Mouse (Mus musculus) adipocyte (in vitro differentiated cells): Measurements from ENCODE around the gene Mthfd2l.

Source experiments
- DNase-seq: peaks from one replicate; pipeline ENCODE4 v3.0.0-alpha.2; 2016; ENCODE audit warnings: low spot score

Gene Mthfd2l

DNA sequence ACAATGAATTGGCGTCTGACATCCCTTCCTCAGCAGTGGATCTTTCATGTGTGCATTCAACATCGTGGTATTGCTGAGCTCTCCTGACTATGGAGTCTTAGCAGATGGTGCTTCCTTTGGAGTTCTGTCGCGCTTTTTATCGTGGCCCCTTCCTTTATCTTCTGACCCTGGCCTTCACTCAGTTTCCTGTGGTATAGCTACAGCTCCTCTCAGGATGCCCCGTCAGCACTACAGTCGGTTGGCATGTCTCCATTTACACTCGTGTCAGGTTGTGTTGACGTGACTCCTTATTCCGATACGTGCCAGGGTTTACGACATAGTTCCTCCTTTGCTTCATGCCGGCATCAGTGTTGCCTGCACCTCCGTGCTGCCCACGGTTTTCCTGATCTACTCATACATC is 18.6 kb downstream of the Mthfd2l start:
- DNase-seq = no peak

- peak; percentile 56 for DNase-seq
Observed at GRCm38 (mm10) chr5:90951475-90951874, 20.6 kb downstream of the Mthfd2l start.

- DNase-seq = peak; percentile 61
Observed at GRCm38 (mm10) chr5:90952731-90953481, 22.0 kb downstream of the Mthfd2l start.

DNA sequence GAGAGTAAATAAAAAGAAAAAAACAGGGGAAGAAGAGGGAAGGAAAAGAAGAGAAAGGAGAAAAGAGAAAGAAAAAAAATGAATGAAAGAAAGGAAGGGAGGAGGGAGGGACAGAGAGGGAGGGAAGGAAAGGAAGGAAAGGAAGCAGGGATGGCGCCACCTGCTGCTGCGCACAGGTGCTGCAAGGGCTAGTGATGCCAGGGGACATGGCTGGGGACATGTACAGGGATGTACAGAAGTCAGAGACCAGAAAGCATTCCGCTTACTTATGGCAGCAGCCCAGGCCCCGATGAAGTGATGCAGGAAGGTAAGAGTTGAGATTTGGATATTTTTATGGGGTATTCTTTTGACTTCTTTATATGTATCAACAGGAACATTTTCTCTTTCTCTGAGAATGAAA is 33.4 kb downstream of the Mthfd2l start:
- peak; percentile 29 for DNase-seq

DNA sequence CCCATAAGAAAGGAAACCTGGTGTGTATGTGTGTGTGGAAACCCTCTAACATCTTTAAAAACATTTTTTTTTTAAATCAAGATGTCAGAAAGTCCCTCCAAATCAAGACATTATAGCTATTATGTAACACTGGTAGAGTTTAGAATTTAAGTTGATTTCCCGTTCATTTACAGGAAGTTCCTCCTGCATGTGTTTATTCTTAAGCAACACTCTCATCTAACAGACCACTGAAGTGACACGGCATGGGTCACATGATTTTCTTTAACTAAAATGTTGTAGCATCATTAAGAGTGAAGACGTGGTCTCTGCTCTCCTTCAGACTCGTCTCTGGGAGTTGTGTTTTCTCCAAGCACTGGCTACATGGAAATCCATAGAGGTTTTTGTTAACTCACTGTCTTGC is 33.8 kb downstream of the Mthfd2l start:
- DNase-seq = no peak

GRCm38 (mm10) chr5:90965386-90965785 is 34.5 kb downstream of the Mthfd2l start:
- no peak for DNase-seq

GRCm38 (mm10) chr5:90977244-90977643 is 46.3 kb downstream of the Mthfd2l start:
- DNase-seq = peak; percentile 91

- no peak for DNase-seq
Observed at GRCm38 (mm10) chr5:90980297-90980696, 49.4 kb downstream of the Mthfd2l start.

GRCm38 (mm10) chr5:90987605-90988004 is 56.7 kb downstream of the Mthfd2l start:
- DNase-seq = no peak

DNA sequence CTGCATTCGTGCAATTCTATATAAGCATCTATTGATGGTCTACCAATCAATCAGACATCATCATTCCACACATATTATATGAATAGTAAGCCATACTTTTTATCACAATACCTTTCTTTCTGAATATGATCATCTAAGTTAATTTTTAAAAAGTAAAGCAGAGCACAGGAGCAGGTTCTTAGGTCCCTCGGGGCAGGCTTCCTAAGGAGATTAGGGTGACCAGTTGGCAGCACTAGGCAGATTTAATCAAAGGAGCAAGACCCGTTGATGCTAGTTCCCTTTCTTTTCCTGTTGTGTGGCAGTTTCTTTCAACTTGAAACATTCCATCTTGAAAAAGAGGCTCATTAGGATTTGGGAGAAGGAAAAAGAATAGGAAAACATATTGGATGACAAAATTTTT is 57.2 kb downstream of the Mthfd2l start:
- DNase-seq = no peak

DNA sequence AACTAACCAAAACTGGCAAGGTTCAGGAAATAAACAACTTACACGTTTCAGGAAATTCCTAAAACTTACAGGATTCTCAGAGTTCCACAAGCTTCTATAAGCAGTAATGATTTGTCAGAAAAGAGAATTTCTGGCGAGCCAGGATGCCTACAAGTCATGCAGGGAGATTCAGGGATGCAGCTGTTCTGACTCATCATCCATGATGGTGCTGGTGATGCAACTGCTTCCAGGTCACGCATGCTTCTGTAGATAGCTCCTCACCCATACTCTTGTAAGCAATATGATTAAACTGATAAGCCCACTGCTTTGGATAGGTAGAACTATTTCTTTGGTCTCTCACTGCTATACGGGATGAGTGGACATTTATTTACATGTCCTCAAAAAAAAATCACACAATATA is 57.7 kb downstream of the Mthfd2l start:
- no peak for DNase-seq

DNA sequence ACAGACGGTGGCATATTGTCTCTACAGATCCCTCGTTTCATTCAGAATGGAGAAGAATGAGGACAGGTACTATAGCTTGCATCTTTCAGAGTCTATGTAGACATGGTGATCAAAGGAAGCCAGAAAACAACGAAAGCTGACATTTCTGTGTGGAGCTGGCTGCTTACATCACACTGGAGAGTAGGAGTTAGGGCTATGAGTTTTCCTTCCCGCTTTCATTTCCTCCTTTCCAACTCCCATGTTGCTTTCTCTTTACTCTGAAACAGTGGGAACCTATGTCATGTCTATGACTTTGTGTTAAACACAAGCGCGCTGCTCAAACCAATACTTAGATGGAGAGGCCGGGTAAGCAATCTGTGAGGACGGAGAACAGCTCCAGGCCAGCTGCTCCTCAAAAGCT is 69.0 kb downstream of the Mthfd2l start:
- no peak for DNase-seq

GRCm38 (mm10) chr5:91015216-91015615 is 84.3 kb downstream of the Mthfd2l start:
- no peak for DNase-seq

DNA sequence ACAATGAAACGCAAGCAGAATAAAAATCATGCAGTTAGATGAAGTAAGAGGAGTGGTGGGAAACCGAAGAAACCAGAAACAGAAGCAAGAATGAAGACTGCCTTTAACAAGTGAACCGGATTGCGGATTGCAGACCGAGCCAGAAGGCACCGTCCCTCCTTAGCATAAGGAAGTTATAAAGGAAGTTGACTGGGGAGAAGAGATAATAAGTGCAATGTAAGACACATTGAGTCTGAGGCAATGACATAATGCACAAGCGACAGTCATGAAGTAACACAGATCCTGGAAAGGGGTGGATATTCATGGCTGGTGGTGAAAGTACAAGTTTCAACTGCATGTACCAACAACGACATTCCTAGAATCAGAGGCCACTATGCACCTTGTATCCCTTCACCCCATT is 92.2 kb downstream of the Mthfd2l start:
- DNase-seq = no peak

DNA sequence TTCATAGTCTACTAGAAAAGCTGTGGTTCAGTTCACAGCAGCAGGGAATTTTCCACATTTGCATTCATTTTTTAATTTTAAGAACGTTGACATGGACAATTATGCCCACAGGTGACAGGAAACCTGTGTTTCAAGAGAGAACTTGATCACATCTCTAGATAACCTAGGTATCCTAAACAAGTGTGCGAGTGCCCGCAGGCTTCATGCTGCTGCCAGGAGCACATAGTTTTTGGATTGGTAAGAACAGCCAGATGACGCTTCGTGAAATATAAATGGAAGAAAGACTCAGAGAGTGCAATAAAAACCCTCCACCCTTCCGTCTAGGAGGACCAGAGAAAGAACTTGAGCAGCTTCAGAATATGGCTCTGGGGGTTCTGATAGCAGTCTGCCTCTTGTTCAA is 96.2 kb downstream of the Mthfd2l start, which contains the start of gene Epgn:
TSS of gene Epgn (plus strand) at position 301 of the 400 bp plus-strand sequence.
- no peak for DNase-seq

DNA sequence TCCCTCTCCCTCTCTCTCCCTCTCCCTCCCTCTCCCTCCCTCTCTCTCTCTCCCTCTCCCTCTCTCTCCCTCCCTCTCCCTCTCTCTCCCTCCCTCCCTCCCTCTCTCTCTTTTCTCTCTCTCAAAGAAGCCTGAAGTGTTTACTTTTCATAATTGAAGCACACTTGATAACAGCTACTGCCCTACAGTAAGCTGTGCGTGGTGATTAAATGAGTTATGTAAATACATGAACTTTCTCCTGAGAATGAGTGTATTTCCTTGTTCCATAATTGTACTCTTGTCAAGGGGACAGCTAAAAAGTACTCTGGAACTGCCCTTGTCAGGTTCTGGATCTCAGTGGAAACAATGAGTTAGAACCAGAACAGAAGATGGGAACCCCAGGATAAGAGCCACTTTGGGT is 96.9 kb downstream of the Mthfd2l start:
- no peak for DNase-seq

DNA sequence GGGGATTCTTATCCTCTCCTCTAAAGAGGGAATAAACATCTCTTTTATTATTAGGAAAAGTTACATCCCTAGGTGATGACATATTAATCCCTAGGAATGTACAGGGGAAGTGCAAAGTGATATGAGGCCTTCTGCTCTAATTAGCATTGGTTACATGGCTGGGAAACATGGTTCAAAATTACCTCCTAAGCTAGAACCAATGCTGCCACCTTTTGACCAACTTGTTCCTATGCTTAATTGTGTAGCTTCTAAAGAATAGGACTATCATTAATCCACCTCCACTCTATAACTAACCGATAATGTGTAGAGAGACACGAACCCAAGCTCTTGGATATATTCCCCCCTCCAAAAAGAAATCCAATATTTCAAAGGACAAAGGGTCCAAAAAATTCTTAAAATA is 99.7 kb downstream of the Mthfd2l start:
- DNase-seq = peak; percentile 55

- no peak for DNase-seq
Observed at GRCm38 (mm10) chr5:91035341-91035740, 104.4 kb downstream of the Mthfd2l start.

- DNase-seq = peak; percentile 98
Observed at GRCm38 (mm10) chr5:91036628-91037027, 105.7 kb downstream of the Mthfd2l start.

DNA sequence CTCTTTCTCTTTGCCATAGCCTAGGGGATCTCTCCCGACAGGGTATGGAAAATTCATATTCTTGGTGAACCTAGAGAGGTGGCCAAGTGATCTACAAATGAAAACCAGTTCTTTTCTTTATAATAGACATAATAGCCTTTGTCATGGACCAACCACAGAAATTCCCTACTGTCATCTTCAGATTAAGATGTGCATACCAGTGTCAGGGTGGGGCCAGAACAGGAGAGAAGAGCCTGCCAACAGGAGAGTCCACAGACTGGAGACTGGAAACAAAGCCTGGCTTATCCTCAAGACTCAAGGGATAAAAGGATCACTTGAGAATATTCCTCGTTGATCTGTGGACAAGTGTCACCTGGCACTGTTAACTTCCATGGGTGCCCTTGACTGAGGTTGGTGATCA is 106.8 kb downstream of the Mthfd2l start:
- no peak for DNase-seq

DNA sequence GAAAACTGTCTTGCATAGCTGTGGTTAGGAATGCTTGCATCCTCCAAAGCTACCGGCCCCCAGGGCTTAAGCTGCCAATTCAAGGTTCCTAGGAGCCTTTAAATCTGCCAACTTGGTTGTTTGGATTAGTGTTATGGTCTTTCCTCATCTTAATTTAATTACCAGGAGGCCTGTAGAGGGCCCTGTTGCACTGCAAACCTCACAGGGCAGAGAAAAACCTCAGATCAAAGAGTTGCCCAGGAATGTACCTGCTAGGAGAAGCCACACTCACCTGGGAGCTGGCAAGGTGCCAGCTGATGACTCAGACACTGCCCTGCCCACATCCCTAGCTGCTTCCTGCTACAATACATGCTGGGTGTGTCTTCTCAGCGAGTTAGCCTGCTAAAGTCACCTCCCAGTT is 107.6 kb downstream of the Mthfd2l start:
- no peak for DNase-seq

DNA sequence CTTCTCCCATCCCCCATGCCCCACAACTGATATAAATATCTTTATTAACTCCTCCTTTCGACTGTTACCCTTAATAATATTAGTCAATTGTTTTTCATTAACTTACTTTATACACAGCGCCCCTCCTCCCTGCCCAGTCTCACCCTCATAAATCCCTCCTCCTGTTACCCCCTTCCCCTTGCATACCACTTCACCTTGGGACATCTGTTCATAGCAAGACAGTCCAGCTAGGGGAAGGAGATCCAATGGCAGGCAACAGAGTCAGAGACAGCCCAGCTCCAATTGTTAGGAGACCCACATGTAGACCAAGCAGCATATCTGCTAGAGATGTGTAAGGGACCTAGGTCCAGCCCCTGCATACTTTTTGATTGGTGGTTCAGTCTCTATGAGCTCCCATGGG is 108.0 kb downstream of the Mthfd2l start:
- no peak for DNase-seq

- DNase-seq = no peak
Observed at GRCm38 (mm10) chr5:91047987-91048386, 117.1 kb downstream of the Mthfd2l start.

GRCm38 (mm10) chr5:91048397-91048796 is 117.5 kb downstream of the Mthfd2l start:
- no peak for DNase-seq
